Mouse (Mus musculus) lung, postnatal 14 days (tissue): ENCODE data around the gene Olfr1441.

Source experiments
- DNase-seq: peaks from one replicate; pipeline ENCODE4 v3.0.0; 2021

Gene Olfr1441

GRCm38 (mm10) chr19:12464127-12464526 is 46.9 kb downstream of the Olfr1441 start:
- no peak for DNase-seq

GRCm38 (mm10) chr19:12464674-12465073 is 47.4 kb downstream of the Olfr1441 start:
- DNase-seq = no peak

GRCm38 (mm10) chr19:12465530-12466144 is 48.4 kb downstream of the Olfr1441 start:
- DNase-seq = no peak

GRCm38 (mm10) chr19:12466204-12466603 is 49.0 kb downstream of the Olfr1441 start:
- peak; percentile 64 for DNase-seq

- DNase-seq = no peak
Measured at GRCm38 (mm10) chr19:12467436-12467835, 50.2 kb downstream of the Olfr1441 start.

GRCm38 (mm10) chr19:12471866-12472265 is 54.6 kb downstream of the Olfr1441 start:
- DNase-seq = peak; percentile 34

GRCm38 (mm10) chr19:12472381-12472976 is 55.2 kb downstream of the Olfr1441 start:
- no peak for DNase-seq
